Mouse (Mus musculus) embryonic facial prominence, embryonic 12.5 days (tissue): ENCODE results near the gene Efcab2. TPM values are rescaled to one million over a fixed set of nuclear protein-coding genes. Genes with fewer than 3 reads are reported as not detected.

ENCODE experiments used
- ATAC-seq: fragments of 200-750 bp; cut with Nextera tagmentation; 2 replicates; pipeline ENCODE4 v1.8.0; 2017; ENCODE audit not compliant: insufficient number of reproducible peaks, insufficient read depth, low FRiP score, low TSS enrichment
- H3K27ac ChIP-seq: fragments of 300-500 bp; sonication (generic); 2 replicates; pipeline ENCODE4 v1.5.1; 2016; ENCODE audit warnings: mild to moderate bottlenecking
- H3K27me3 ChIP-seq: fragments of 300-500 bp; sonication (generic); 2 replicates; pipeline ENCODE4 v1.6.1; 2016; ENCODE audit warnings: mild to moderate bottlenecking, moderate library complexity
- H3K36me3 ChIP-seq: fragments of 300-500 bp; sonication (generic); 2 replicates; pipeline ENCODE4 v1.6.1; 2016; ENCODE audit warnings: mild to moderate bottlenecking
- H3K4me1 ChIP-seq: fragments of 300-500 bp; sonication (generic); 2 replicates; pipeline ENCODE4 v1.6.1; 2016
- H3K4me2 ChIP-seq: fragments of 300-500 bp; sonication (generic); replicated peaks from 2 replicates; pipeline ENCODE4 v1.6.1; 2016; ENCODE audit warnings: mild to moderate bottlenecking, moderate library complexity
- H3K4me3 ChIP-seq: fragments of 300-500 bp; sonication (generic); 2 replicates; pipeline ENCODE4 v1.5.1; 2016; ENCODE audit warnings: mild to moderate bottlenecking
- H3K9ac ChIP-seq: fragments of 300-500 bp; sonication (generic); 2 replicates; pipeline ENCODE4 v1.6.1; 2016; ENCODE audit warnings: mild to moderate bottlenecking, moderate library complexity
- H3K9me3 ChIP-seq: fragments of 300-500 bp; sonication (generic); 2 replicates; pipeline ENCODE4 v1.6.1; 2016; ENCODE audit warnings: mild to moderate bottlenecking, moderate library complexity
- WGBS: fragments of 180-500 bp; shearing (Covaris S2); methylation state at CpG from one replicate; pipeline ENCODE4 v1.1.7; 2016; 5-methylcytosine and 5-hydroxymethylcytosine counted together
- microRNA-seq: library from miRNA; unstranded; fragments of <30 nt; microRNA quantifications from one replicate; pipeline ENCODE4, GENCODE M21; 2017
- polyA plus RNA-seq: library from polyadenylated mRNA; unstranded; fragments of >200 nt; fragmentation: Nextera tagmentation; extraction: Ambion mirVana; gene quantifications from 2 replicates; pipeline ENCODE4 v1.2.1, GENCODE M21; 2016

Gene Efcab2
- polyA plus RNA-seq, 1 experiment from 2014 or later: 5.8 TPM

DNA sequence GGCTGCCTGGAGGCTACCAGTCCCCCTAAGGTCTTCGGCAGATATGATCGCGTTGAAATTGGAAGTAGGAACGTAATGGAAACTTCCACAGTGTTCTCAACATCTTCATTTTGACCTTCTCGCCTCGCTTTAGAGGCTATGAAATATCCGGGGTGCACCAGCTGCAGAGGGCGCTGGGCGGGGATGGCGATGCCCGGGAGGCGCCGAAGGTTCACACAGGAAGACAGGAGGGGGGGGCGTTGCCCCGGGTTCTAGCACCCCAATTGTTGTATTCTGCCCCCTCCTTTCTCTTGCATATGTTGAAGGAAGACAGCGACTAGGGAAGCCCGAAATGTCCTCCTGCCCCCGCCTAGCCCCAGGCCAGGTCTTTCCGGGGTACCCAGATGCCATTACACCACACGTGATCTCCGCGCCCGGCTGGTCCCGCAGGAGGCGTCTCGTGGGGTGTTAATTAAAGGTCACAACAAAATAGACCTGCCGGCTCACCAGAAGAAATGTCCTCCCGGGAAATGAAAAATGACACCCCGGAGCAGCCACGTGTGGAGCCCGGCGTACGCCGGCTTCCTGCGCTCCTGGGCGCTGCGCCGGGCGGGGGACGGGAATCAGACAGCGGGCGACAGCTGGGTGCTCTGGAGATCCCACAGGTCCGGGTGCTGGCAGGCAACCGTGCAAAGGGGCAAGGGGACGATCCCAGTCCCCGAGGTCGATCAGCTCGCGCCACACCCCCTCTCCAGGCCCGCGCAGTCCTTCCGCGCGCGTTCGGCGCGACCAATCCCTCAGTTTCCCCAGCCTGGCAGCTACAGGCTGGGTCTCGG lies 121.9 kb downstream of the Efcab2 start:
- H3K9me3 ChIP-seq: no peaks in the 10 kb centered on the region
- H3K36me3 ChIP-seq: no peaks in the 10 kb centered on the region
- under 1% methylated on average over 59 of the region's 59 CpGs for WGBS
- peak overlapping the region; percentile 82 for H3K9ac ChIP-seq
- ATAC-seq: 0 out of 2 replicates have a peak, but pooled peaks have one; percentile 5
- peak overlapping the region; percentile 76 for H3K4me3 ChIP-seq
- H3K4me2 ChIP-seq: peak overlapping the region; percentile 97
- H3K27ac ChIP-seq: peak overlapping the region; percentile 89
- H3K27me3 ChIP-seq: peaks cover 4% of the 10 kb centered on the region; the same call in 1 of the 2 replicates
- 0 out of 2 replicates have a peak, but pooled peaks cover 8% of the 10 kb centered on the region for H3K4me1 ChIP-seq

DNA sequence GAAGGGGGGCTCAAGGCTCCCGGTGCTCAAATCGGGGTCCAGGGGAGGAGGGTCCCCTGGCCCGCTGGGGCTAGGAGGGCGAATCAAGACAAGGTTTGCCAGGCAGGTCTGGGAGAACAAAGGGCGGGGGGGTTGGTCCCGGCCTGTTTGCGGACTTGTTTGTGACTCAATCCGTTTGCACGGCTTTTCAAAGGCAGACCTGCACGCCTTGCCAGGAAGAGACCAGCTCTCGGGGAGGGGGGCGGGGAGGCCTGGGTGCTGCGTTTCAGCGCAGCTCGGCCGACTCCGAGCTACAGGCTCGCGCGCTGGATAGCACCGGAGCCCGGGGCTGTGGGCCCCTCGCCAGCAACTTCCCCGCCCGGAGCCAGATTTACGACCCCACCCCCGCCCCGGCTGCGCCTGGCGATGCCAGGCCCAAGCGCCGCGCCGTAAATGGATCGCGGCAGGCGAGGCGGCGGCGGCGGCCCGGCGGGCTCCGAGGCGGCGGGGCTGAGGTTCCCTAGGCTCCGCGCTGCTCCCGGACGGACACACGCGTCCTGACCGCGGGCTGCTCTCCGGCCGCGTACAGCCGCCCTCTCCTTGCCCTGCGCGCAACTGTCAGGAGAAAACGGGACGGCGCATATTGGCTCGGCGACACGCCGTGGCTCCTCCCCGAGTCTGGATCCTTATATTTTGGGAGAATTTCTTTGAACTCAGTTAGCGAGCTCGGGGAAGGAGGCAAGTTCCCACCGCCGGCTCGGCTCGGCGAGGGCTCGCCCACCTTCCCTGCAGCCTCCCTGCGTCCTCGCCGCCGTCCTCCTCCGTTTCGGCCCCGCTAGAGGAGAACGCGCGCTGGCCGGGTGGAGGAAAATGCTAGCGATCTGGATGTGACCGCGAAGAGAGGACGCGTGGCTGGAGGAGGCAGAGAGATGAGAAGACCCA lies 122.8 kb downstream of the Efcab2 start, which contains the start of gene Kif26b:
Gene Kif26b (plus strand): TSS at position 695 of the 921 bp plus-strand sequence.
- Histone ChIP-seq H3K4me2 (peak within 1 kb of the TSS; percentile 97), H3K9me3 (no peaks in the 10 kb centered on the region), H3K36me3 (no peaks in the 10 kb centered on the region), H3K27me3 (peaks cover 4% of the 10 kb centered on the region; the same call in 1 of the 2 replicates), H3K4me3 (peak within 1 kb of the TSS; percentile 76), H3K9ac (peak within 1 kb of the TSS; percentile 82), H3K27ac (peak within 1 kb of the TSS; percentile 89), H3K4me1 (peaks cover 9% of the 10 kb centered on the region; the same call in 1 of the 2 replicates)
- WGBS: under 1% methylated on average over 92 of the region's 92 CpGs
- peak; percentile 68 for ATAC-seq

DNA sequence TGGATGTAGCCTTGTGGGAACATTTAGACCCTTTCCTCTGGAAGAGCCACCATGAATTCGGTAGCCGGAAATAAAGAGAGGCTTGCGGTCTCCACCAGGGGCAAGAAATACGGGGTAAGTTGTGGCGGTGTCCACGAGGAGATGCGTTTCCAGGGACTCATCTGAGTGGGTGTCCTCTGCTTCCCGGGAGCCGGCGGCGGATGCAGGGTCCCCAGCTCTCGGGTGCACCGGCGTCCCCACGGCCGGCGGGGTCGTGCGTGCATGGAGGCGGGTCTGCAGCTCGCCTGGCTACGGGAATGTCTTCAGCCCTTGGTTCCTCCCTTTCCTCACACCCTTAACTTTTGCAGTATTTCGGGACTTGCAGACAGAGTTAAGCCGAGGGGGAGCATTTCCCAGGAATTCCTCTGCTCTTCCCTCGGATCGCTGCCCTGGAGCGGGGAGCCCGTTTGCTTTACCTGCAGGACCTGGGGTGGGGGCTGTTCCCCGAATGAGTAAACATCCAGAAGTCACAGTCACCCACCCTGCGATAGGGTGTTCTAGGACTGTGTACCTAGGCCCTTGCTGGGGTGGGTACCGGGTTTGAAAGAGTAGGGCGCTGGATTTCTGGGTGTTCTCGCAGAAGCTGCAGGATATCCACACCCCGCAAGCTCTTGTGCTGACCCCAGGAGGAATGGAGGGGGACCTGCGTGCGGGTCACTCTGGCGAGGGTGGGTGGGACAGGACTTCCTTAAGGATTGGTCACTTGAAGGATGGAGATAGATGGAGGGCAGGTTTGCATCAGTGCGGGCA lies 123.8 kb downstream of the Efcab2 start:
- H3K9me3 ChIP-seq: no peaks in the 10 kb centered on the region
- under 1% methylated on average over 38 of the region's 38 CpGs for WGBS
- H3K4me1 ChIP-seq: peaks cover 9% of the 10 kb centered on the region; the same call in 1 of the 2 replicates
- peak overlapping the region; percentile 76 for H3K4me3 ChIP-seq
- peak; percentile 29; the same call in 1 of the 2 replicates for ATAC-seq
- peaks cover 4% of the 10 kb centered on the region; the same call in 1 of the 2 replicates for H3K27me3 ChIP-seq
- peak overlapping the region; percentile 82 for H3K9ac ChIP-seq
- H3K4me2 ChIP-seq: peak overlapping the region; percentile 97
- 0 out of 2 replicates have a peak, but pooled peaks cover 4% of the 10 kb centered on the region for H3K36me3 ChIP-seq
- peak overlapping the region; percentile 89 for H3K27ac ChIP-seq

GRCm38 (mm10) chr1:178530301-178531078 lies 124.6 kb downstream of the Efcab2 start:
- peak; percentile 17; the same call in 1 of the 2 replicates for ATAC-seq
- 0 out of 2 replicates have a peak, but pooled peaks cover 4% of the 10 kb centered on the region for H3K9me3 ChIP-seq
- H3K27me3 ChIP-seq: peaks cover 4% of the 10 kb centered on the region; the same call in 1 of the 2 replicates
- peak overlapping the region; percentile 97 for H3K4me2 ChIP-seq
- under 1% methylated on average over 62 of the region's 62 CpGs for WGBS
- H3K4me1 ChIP-seq: peaks cover 9% of the 10 kb centered on the region; the same call in 1 of the 2 replicates
- H3K27ac ChIP-seq: peak overlapping the region; percentile 89
- H3K36me3 ChIP-seq: peaks cover 11% of the 10 kb centered on the region; the same call in 1 of the 2 replicates
- peak overlapping the region; percentile 82 for H3K9ac ChIP-seq
- peak overlapping the region; percentile 76 for H3K4me3 ChIP-seq

Small RNA genes within 50 kb of the gene (microRNA-seq; reads per million reads assigned to microRNA genes)
- not detected for gene Gm27458

Other genes with a start within 250 kb of the Efcab2 start
- gene Desi2, start 218.7 kb upstream of the Efcab2 start, polyA plus RNA-seq: 24.3 and 24.9 TPM in 2 replicates
- gene Cox20, start 87.0 kb upstream of the Efcab2 start, polyA plus RNA-seq: 144 and 148 TPM in 2 replicates
- gene Hnrnpu, start 68.3 kb upstream of the Efcab2 start, polyA plus RNA-seq: 797 and 876 TPM in 2 replicates
- gene Kif26b, start 123.0 kb downstream of the Efcab2 start, polyA plus RNA-seq: 32.0 and 34.3 TPM in 2 replicates